11 mouse cellular contexts compared by ENCODE assay signal in genomic region chr3:122516327-122516695, GRCm38 (mm10).
"Had no signal": no experiment of that assay in that cellular context is flagged by ENCODE, and none has a peak within 500 bp of the region (broad histone marks: within the 10 kb centered on the region; RNA-seq: fewer than 3 reads in every experiment).

No protein-coding gene starts in this region.

- DNase-seq: kidney, postnatal 25 days; layer of hippocampus, adult 9-11 months; layer of hippocampus, postnatal 36 days; lung, adult 2 months; lung, postnatal 36 days; midbrain, embryonic 14.5 days; right cerebral cortex, postnatal 14 days; thymus, postnatal 4 days had no signal

- H3K36me3 ChIP-seq: liver, embryonic 15.5 days had no signal

- H3K9me3 ChIP-seq: kidney, embryonic 15.5 days; liver, embryonic 15.5 days; neural tube, embryonic 12.5 days had no signal

- H3K4me3 ChIP-seq: kidney, embryonic 15.5 days; liver, embryonic 15.5 days; neural tube, embryonic 12.5 days had no signal

- H3K27ac ChIP-seq: kidney, embryonic 15.5 days; liver, embryonic 15.5 days; neural tube, embryonic 12.5 days had no signal

- H3K27me3 ChIP-seq: kidney, embryonic 15.5 days; liver, embryonic 15.5 days; neural tube, embryonic 12.5 days had no signal
